Mouse (Mus musculus) layer of hippocampus, adult 9-10 months (tissue): ENCODE measurements at regions not wholly inside any gene's neighbourhood (a gene's known extent, or its start where the extent isn't known, plus 50 kb on each side); places are given as distances from the start of the nearest gene placed in this dataset.

Experiments
- DNase-seq: peaks from one replicate; pipeline ENCODE4 v3.0.0; 2022; ENCODE audit warnings: low spot score

DNA sequence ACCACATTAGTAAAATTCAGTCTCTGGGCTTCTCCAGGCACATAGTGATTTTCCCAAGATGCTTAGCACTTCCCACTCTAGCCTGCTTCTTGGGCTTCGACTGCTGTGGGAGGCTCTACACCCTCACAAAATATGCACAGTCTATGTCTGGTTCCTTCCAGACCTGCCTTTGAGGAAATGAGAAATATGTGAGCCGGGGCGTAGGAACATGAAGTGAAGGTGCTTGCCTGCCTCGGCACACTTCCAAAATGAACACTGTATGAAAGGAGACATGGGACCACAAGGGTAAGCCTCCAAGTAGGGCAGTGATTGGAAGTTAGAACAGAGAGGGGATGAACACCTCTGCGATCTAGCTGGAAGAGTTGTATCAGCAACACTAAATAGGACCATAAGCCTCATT is 54.5 kb downstream of the Gm10260 start:
- peak; percentile 15 for DNase-seq

DNA sequence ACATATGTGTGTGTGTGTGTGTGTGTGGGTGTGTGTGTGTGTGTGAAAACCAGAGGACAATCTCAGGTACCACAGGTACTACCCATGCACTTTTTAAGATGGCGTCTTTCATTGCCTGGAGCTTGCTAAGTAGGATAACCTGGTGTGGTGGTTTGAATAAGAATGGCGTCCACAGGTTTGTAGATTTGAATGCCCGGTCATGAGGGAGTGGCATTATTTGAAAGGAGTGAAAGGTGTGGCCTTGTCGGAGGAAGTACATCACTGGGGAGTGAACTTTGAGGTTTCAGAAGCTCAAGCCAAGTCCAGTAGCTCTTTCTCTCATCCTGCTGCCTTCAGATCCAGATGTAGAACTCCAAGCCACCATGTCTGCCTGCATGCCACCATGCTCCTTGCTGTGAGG is 55.9 kb downstream of the Gm10260 start:
- no peak for DNase-seq

DNA sequence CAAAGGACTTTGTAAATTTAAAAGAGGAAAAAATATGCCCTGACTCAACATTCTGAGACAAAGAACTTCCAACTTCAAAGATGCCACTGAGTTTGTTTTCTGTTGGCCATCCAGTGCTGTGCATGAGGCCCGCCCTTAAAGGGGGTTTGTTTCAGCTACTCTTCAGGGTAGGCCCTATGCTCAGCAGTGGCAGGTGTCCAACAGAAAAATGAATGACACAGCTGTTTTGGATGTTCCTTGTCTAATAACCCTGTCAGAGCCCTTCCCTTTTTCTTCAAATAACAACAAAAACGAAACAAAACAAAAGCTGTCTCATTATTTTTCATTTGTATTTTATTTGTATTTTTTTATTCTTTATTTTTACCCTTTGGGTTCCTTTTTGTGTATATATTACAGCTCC is 61.5 kb downstream of the Gm10260 start:
- DNase-seq: no peak

DNA sequence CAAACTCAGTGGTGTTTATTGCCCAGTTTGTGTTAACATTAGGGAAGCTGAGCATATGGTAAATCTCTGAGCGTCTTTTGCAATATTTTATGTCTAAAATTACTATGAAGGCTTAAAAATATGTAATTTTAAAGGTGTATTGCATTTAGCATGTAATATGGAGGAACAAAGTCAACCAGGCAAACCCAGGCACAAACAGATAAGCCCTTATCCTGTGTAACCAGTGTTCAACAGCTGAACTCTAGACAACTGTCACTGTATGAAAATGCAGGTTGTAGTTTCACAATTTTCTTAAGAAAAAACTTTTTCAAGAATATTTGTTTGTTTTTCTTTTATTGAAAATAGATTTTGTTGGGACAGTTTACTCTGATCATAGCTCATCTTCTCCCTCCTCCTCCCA is 62.1 kb downstream of the Gm10260 start:
- no peak for DNase-seq

DNA sequence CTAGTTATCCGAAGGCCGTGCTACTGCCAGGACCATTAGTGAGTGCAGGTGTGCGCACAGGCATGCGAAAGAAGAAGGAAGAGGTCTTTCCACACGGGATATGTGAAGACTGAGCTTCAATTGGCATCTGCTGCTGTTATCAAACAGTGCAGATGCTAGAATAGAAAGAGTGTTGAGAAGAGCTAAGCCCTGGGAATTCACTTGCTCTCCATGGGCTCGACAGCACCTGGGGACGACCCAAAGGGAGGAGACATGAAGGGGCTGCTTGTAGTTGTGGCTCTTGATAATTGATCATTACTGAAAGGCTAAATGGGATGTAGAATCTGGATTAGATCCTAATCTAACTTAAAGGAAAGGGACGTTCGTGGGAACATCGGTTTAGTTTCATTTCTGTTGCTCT is 63.2 kb downstream of the Gm10260 start:
- DNase-seq: no peak

DNA sequence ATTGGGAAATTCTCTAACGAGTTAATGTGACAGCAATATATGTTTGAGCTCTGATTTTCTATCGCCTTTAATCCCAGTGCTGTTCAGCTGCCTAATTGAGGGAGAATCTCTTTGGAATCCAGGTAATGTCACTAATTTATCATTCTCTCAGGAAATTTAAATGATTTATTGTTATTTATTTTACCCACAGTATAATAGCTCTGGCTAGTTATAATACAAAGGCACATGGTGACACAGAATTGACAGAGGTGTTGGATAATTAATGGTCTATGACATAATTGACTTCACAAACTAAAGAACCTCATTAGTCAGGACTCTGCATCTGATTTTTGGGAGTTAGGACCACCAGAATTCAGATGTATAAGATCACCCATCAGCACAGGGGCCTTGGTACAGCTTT is 65.4 kb downstream of the Gm10260 start:
- DNase-seq: no peak

DNA sequence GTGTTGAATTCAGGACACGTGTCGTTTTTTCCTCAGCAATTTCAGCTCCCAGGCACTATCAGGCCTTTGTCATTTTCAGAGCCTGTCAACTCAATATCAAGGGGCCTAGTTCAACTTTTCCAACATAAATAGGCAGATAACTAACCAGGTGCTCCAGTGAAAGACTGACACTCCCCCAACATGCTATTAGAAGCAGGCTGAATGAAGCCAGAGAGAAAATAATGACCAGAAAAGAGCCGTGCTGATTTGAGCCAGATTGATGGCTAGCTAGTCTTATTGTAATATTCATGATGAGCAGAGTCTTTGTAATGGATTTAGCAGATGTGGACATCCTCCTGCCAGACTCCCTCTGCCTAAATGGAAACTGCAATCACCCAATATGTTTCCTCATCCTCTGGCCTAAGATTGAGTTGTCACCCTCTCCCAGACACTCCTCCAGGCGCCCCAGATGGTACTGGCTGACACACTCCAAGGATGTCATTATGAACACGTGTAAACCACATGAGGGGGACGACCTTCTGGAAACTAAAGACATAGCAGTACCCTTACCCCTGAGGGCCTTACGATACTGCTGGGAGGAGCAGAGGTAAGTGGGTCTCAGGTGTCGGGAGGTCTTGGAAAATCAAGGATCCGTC is 66.0 kb downstream of the Gm10260 start:
- DNase-seq: no peak

DNA sequence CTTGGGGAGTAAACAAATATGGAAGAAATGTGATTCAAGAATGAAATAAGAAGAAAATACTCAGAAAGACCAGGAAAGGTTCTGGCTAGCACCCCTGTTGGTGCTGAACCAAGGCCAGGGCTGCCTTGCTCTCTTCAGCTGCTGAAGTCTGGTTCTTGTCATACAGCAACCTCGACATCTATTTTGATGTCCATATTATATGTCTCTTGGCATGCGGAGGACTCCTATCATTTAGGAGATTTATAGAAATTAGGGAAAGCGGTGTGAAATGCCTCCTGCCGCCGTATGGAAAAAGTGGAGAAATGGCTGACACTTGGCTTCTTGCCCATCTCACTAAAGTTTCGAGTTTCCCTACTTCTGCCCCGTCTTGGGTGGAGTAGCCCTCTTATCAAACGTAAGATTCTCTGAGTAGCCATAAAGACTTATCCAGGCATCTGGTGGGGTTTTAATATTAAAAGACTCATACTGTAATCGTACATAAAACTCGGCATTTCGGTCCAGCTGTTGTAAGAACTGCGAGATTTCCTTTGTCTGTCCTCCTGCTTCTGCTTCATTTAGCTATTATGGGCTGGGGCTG is 72.0 kb downstream of the Gm10260 start:
- DNase-seq: no peak

DNA sequence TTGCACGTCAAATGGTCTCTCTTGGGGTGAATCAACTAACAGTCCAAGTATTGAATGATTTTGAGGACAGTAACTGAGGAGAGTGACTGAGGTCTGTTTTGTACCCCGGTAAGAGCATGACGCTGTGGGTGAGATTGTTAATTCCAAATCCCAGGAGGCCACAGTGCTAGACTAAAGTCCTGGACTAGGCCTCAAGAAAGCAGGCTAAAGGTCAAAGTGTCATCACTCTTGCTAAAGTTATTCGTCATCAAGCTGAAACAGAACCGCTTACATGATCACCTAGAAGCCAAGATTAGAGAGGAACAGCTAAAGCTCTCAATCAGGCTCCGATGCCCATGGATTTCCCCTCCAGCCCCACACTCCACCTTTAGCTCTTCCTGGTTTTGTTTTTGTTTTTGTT is 76.6 kb downstream of the Gm10260 start:
- DNase-seq: no peak

DNA sequence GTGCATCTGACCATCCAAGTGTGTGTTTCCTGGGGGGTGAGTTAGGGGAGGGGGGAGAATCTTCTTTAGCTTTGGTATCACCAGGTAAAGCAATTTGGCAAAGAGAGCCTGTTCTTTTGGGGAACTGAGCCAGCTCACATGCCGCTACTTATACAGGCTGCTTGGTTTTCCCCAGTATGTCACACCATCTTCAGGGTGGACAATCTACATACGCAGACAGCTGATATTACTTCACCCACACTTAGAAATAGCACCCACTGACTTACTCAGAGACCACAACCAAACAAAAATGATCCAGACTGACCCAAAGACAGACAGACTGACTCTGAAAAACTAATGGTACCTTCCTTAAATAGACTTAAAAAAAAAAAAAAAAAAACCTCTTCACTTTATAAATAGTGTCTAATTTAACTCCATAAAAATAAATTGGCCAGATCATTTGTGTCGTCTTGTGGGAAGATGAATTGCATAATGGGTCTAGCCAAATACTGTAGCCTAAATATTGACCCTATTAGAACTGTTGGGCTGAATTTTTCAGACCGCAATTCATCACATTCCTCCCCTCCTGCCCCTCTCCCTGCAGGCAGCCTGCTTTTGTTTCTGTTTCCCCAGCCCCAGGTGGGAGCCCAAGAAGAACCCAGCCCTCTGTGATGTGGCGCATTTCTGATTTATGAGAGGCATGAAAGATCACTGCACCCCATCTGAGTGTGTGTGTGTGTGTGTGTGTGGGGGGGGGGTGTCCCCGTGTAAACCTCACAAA is 79.0 kb downstream of the Gm10260 start:
- no peak for DNase-seq

DNA sequence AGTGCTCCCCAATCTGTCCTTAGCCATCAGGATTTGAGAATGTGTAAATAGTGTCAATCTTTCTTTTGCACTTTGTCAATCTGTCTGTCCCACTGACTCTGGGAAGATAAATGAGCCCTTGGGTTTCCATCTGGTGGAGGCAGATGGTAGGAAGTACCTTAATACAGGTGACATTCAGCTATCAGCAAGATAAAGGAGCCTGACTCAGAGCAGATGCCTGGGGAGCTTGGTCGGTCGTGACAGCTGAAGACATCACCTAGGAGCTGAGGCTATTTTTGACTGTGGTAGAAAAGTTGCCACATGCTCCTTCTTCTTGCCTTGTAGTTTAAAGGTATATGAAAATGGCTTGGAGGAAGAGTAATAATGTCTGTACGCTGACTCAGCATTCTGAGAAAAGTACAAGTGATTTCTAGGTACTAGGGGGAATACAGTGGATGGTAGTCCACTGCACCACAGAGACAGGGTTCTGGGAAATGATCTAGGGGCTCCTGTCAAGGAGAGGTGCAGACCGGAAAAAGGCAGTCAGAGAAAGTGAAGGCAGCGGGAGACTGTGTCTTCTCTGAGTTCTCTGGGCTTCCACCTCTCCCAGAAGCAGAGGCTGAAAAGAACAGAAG is 80.0 kb downstream of the Gm10260 start:
- DNase-seq: no peak

DNA sequence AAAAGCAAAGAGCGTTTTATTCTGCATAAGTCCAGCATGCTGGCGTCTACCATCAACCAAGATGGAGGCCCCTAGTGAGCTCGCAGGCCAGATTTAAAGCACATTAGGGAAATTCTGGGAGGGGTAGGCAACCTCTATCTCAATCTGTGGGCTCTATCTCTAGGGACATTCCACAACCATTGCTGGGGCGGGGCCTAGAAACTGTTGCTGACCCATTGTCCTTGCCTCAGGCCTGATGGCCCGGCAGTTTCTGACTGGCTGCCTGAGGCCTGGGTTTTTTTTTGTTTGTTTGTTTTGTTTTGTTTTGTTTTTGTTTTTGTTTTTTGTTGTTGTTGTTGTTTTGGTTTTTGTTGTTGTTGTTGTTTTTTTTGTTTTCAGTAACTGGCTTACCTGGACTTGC is 81.4 kb downstream of the Gm10260 start:
- DNase-seq: no peak

DNA sequence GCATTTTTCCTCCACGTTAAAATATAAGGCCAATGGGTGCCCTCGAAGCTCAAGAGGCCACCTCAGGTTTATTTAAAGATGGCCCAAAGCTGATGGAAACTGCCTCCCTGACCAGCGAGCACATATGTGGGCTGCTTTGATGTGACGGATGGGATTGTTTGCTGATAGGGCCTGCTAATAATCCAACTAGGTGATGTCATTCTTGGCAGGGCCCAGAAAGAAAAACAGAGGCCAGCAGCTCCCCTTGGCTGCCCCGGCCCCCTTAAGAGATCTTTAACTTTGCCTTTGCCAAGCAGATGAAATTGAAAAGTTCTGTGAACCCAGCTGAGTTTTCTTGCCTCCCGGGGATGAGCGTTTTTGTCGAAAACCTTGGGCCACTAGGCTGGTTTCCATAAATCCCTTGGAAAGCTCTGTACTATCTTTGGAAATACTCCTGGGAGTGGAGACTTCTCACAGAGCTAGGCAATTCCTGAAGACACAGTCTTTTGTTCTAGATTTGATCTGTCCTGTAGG is 83.8 kb downstream of the Gm10260 start:
- DNase-seq: no peak

DNA sequence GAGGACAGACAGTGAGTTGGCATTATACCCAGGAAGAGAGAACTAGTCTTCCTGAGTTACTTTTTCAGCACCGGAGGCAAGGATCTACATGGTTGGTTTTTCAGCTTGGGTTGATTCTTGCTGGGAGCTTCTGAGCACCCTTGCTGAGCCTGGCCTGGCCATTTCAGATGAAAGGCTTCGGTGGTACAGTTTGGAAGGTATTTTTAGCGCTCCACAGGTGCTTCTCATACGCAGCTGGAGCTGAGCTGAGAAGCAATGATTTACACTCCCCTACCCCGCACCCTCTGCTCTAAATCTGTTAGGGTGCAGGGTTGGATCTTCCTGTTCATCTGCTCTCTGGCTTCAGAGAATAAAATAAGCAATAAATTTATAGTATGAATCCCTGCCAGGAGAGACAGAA is 87.3 kb downstream of the Gm10260 start:
- no peak for DNase-seq

DNA sequence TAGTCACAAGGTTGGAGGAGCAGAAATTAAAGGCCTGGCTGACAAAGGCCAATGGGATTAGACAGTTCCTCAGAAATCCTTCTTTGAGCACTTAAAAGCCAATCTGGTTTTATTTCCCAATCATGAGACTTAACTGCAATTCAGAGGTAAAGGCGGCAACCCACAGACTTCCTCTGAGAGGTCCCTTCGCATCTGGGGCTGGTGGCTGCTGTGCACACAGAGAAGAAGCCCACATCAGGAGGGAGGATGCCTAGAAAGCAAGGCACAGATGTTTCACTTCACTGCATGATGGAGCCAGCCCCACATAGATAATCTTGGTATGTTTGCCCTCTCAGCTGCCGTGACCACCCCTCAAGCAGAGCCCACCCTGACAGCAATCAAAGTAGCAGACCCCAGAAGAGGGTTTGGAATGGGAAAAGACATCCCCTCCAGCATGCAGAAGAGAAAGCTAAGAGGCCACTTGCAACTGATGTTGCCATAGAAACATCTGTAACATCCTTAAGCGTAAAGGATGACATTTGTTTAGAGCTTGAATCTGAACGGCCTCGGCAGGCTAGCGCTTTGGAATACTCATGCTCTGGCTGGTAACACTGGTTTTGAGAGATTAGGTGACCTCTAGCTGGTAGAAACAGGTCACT is 88.3 kb downstream of the Gm10260 start:
- DNase-seq: no peak

DNA sequence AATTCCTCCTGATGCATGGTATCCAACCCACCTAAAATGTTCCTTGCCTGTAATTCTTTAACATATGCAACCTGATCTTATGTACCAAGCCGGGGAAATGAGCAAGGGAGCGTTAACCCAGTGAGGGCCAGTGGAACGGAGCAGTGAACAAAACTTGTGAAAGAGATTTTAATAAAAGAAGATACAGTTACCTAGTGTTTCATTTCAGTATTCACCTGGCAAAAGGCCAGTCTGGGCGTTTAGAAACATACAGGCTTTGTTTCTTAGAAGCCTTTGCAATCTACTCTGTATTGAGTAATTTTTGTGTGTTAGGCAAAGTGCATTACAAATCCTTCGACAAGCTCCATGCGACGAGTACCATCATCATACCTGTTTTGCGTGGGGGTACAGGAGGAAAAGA is 91.1 kb downstream of the Gm10260 start:
- DNase-seq: no peak

DNA sequence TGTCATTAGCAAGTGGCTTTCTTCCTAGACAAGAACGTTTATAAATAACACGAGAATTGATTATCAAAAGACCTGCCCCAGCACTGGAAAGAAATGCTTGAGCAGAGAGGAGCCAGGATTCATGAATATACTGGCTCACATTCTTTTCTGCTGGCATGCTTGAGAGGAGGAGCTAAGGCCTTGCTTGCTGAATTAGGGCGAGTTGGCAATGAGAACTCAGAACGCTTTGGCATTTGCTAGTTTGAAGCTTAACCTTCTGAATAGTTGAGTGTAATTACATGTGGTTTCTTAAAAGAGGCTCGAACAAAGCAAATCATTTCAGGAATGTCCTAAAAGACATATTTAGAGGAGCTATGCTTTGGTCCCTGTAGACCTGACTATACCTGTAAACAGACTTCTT is 91.5 kb downstream of the Gm10260 start:
- no peak for DNase-seq

DNA sequence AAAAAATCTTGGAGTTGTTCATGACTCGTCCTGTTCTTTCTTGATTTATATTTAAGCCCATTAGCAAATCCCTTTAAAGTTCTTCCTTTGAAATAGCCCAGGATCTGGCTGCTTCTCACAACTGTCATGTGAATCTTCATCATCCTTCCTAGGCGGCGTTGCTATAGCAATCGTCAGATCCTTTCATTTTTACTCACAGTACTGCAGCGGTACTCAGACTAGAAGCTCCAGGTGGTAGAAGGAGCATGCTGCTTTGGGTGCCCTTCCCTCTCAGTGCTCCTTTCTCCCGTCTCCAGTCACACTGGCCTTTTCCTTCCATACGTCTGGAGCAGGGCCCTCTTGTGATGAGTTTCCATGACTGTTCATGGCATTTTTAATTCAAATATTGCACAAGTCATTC is 93.1 kb downstream of the Gm10260 start:
- no peak for DNase-seq

DNA sequence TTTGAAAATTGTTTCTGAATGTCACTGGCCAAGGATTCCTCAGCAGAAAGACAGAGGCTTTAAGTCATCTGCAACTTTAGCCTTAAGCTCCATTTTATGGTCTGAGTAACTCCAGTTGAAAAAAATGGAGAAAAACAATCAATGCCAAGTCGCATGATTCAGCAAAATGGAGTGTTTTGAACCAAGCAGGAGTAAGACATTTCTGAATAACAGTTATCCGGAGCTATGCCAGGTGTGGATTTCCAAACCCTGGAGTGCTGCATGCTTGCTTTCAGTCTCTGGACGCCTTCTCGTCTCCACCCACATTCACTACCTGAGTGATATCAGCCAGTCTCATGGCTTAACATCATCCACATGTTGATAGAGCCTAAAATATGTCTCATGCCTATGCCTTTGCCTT is 93.7 kb downstream of the Gm10260 start:
- no peak for DNase-seq

DNA sequence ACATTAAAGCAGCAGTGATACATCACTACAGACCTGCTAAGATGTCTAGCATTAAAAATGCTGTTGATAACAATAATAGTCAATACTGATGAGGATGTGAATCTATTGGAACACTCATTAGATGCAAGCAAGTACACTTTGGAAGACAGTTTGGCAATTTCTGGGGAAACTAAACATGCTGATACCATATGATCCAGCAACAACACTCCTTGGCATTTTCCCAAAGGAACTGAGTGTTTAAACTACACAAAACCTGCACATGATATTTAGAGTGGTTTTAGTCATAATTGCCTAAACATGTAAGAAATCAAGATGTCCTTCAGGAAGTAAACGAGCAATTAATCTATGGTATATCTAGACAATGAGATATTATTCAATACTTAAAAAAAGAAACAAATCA is 95.2 kb downstream of the Gm10260 start:
- no peak for DNase-seq

DNA sequence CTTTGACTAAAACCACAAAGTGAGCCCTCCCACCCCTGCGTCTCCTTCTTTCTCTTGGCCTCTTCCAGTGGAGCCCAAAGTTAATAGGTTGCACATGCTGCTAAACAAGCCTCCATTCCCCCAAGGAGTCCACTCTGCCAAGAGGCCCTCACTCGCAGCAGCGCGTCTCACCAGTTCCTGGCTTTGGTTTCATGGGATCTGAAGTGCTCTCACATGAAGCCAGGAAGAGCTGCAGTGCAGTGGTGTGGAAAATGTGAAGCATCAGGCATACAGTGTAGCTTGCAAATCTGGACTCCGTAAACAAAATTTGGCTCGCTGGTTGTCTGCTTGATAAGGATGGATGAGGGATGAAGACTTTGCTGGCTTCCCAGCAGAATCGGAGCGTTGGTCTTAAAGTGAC is 97.7 kb downstream of the Gm10260 start:
- no peak for DNase-seq

DNA sequence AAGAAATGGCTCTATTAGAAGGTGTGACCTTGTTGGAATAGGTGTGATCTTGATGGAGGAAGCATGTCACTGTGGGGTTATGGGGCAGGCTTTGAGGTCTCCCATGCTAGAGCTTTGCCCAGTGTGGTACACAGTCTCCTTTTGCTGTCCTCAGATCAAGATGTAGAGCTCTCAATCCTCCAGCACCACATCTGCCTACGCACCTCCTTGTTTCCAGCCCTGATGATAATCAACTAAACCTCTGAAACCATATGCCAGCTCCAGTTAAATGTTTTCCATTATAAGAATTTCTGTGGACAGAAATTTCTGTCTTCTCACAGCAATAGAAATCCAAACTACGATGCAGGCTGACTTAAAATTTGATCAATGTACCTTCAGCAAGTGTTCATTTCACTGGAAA is 103.8 kb downstream of the Gm10260 start:
- DNase-seq: no peak

DNA sequence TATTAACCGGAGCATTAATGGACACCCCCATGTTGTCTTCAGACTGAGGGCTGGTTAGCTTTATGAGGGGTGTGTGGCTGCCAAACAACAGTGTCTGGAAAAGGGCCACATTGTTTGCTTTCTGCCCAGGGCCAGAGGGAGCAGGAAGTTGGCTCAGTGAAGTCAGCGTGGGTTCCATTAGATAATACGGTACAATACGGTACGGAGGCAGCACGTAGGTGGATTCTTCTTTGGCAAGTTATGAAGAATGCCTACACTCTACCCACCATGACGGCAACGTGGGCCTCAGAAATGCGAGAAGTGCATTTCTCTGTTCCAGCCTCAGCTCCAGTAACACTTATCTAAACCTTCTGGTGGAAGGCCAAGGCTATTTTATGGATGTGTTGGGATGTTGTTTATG is 108.2 kb downstream of the Gm10260 start:
- no peak for DNase-seq
